Mouse (Mus musculus): ENCODE measurements around the gene Ccdc175.

The Ccdc175 gene

DNA sequence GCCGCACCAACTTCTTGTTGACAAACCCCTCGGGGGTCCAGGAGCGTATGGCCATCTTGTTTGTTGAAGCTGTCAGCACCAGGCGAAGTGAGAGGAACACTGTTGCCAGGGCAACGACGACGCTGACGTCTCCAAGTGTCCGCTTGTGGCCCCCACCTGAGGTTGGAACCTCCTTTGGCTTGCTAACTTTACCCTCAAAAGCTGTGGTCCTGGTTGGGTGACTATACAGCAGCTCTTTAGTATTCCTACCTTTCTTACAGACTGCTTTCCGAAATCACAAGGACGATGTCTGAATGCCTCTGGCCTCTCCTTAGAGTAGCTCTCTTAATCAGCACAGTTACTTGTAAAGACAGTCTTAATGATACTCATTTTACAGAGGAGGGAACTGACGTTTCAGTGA is at the start of gene Ccdc175:
Gene Ccdc175 (minus strand): TSS at position 101 of the 400 bp plus-strand sequence.
- DNase-seq: no peak

DNA sequence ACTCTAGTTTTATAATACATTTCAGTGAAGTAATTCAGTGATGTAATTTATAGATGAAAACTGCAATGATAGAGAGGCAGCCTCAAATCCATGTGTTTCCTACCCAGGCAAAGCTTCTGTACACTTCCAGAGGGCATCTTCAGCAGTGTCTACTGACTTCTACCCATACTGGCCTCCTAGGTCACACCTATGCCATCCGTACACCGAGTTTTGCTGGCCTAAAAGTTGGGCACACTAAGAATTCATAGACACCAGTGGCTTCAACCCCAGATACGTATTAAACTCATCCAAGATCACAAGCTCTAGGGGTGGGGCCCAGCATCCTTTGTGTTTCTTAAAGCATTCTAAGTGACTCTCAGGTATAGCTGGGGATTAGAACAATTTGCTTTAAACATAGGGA is 49.3 kb upstream of the Ccdc175 start:
- DNase-seq: no peak

DNA sequence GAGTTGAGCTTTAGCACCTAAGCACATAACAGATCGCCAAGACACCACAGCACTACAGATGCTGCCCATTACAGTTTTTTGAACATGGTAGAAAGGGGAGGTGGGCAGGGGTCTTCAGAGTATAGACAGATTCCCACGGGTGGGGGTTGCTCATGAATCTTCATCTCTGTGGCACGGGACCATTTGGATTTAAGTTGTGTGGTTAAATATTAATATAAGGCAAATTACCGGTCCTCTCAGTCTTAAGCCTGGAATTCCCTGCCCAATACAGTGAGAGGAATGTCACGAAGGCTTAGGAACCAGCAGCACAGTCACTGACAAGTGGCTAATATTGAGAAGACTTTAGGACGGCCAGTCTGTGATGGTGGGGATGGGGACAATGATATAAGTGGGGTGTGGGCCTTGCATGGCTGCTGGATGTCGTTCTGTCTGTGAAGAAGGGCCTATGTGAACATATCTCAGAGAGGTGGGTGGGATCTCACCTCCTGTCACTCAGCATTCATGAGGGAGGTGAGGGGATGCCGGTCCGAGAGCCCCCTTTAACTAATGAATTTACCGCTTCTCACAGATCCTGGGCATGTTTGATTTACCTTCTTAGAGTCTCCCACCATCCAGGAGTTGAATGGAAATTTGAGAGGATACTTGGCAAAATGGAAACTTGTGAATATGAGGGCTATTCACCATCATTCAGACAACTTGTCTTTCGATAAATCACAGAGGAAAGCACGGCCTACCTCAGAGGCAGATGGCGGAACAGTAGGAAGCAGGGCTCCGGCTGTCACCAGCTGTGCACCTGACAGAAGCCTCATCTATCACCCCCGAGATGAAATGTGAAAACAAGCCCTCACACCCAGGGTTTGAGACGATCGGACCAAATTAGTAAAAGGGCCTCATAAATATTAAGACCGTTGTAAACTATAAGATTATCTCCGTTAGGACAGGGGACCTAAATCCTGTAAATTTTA is 48.3 kb upstream of the Ccdc175 start:
- DNase-seq: no peak

DNA sequence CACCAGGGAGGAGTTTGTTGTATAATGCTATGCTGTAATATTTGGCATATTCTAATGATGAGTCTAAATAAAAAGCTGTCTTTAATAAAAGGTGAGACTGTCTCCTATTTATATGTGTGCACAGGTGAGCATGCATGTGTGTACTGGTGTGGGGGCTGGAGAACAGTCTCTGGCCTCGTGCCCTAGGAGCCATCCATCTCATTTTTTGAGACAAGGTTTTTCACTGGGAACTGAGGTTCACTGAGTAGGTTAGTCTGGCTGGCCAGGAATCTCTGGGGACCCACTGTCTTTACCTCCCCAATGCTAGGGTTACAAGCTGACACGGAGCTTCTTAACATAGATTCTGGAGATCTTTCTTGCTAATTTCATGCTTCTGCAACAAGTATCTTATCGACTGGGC is 47.3 kb upstream of the Ccdc175 start:
- DNase-seq: no peak

DNA sequence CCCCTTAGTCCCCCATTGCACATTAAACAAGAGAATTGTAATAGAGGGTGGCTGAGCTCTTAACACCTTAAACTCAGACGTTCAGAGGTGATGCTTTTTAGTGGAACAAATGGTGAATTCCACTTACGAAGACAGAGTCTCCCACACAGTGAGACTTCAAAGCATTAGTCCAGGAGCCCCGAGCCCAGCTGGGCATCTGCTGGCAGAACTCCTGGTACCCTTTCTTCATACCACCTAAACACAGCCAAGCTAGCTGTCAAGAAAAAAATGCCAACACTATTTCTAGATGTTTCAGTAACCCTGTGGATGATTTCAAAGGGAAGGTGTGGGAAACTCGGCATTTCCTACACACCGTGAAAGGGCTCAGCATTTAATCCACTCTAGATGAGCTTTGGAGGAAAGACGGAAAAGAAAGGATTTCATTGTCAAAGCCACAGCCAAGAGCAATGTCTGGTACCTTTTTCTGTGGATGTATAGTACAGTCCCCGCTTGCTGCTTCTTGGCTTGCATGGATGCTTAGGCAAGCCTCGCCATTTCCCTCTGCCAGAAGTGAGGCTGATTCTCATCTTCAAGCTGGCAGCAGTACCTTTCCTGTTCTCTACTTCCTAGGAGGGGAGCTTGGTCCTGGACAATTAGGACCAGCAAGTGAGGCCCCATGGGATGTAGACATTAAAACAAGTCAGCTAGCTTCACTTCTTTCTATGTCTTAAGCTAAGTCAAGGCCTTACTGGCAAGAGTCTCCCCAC is 44.8 kb upstream of the Ccdc175 start:
- DNase-seq: no peak

DNA sequence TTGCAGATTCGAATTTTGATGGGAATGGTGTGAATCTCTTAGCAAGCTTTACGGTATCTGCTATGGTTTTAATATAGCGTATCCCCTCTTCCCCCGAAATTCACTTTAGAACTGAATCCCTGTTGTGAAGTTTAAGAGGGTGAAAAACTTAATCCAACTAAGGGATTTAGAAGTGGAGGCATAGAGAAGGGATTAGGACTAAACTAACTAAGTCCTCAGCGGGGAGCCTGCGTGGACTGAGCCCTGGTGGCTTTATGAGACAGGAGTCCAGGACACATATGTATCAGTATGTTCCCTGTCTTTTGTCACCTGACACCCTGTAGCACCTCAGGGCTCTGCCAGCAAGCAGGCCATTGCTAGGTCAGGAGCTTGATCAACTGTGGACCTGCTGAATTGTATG is 42.9 kb upstream of the Ccdc175 start:
- no peak for DNase-seq

DNA sequence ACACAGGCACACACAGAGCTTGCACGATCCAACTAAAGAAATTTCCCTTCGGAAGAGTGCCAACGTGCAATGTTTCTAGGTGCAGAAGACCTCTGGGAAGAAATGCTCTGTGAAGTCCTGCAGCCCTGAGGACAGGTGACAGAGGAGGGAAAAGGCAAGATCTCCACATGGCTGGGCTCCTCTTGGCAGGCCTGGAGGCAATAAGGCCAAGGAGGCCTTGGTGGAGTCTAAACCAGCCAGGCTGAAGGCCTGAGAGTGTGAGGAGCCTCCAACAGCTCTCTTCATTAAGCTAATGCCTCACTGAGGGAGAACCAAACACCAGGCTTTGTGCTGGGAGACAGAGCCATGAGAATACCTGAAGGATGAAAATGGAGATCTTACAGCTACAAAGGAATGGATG is 40.5 kb upstream of the Ccdc175 start:
- DNase-seq: no peak

DNA sequence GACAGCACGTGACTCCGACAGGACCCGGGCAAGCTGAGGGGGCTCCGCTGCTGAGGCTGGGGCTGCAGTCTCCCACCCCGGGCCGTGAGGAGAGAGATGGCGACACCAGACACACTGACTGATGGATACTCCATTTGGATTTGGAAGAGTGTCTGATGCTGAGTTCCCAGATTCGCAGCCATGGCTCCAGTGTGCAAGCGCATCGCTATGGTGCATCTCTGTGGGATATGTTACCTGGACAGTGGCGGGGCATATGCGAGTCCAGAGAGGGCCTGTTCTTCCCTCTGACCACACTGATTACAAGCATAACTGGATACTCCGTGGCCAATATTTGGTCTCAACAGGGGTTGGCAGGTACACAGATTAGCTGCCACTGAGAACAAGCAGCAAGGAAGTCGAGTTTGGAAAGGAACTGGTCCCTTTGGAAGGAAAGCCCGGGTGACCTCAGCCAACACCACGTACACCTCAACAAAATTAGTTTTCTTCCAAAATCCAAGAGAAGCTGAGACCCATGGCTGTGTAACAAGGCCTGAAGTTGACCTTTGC is 38.8 kb upstream of the Ccdc175 start:
- DNase-seq: no peak

DNA sequence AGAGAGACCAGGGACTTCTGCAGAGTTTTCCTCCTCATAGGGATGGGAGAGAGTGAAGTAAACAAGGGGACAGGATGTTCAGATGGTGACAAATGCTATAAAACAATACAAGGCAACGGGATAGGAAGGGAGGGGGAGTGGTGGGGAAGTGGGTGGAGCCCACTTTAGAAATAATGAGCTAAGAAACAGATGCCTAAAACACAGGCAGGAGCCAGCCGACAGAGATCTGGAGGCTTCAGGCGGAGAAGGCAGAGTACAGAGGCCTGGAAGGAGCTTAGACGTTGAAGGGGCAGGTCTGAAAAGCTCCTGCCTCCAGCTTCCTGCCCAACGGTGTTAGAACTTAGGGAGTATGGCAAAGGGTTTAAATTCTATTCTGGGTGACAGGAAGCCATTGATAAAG is 28.7 kb upstream of the Ccdc175 start:
- DNase-seq: peak; percentile 31 to 44

DNA sequence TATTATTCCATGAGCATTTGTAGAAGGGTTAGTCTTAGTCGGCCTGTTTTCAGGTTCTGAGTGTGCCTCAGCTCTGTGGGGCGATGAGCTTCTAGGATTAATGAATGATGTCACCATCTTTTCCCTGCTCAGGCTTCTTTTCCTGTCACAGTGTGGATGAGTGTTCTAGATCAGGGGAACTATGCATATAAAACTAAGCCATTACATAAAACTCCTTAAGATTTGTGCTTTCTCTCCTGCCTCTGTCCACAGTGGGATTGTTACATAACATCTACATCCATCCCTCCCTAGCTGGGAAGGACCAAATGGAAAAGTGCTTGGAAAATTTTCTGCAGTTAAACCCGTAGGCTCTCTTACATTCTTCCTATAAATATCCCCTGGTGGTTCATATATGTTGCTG is 16.0 kb upstream of the Ccdc175 start:
- no peak for DNase-seq

DNA sequence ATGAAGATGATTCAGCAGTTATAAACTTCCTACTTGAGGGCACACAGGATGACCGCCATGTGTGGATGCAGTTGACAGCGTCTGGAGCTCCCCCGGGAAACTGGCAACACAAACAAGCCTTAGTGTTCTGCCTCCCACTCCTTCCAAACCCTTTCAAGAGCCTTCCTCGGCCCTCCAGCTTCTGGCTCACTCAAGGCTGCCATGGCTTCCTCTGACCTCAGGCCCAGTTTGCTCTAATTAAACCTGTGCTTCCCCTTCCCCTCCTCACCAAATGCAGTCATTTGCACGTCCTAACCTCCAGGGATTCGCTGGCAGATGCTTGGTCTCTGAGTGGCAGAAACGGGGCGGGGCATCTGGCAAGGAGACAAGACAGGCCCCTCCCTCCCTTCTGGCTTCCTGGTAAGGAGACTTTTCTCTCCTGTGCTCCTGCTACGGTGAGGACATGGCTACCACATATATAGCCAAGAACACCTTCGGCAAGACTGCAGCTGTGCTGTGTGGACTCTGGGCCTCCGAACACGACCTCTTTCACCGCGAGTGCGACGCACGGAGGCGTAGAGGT is 13.2 kb upstream of the Ccdc175 start:
- DNase-seq: peak; percentile 27 to 45

DNA sequence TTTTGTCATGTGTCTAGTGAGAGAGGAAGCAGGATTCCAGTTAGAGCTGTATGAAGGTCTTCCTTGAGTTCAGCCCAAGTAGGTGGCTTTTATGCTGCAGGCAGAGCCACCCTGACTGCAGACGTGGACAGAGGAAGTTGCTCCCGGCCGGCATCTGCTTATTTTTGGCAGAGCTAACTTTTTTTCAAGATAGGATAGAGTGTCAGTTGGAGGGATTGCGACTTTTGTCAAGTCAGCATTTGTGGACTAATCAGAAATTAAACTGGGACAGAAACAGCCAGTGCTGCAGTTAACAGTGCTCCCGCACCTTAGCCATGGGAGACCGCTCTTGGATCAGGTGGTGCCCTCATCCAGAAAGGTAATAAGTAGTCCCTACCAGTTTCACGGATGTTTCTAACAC is 12.6 kb upstream of the Ccdc175 start:
- peak in 1 of 2 experiments; percentile 20 for DNase-seq

DNA sequence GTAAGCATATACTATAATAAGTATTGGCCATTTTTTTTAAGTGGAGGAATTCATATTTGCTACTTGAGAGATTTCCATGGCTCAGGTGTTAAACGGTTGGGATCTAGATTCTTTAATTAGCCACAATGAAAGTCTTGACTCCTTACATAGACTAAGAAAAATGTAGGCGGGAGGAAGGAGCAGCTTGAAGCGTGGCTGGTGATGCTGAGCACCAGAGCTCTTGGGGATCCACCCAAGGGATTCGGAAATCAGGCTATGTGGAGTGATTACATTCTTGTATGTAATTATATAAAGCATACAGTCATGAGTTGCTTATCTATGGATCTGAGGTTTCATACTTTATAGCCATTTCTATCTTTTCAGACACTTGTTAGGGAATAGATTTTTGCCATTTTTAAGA is 5.3 kb downstream of the Ccdc175 start:
- DNase-seq: no peak

DNA sequence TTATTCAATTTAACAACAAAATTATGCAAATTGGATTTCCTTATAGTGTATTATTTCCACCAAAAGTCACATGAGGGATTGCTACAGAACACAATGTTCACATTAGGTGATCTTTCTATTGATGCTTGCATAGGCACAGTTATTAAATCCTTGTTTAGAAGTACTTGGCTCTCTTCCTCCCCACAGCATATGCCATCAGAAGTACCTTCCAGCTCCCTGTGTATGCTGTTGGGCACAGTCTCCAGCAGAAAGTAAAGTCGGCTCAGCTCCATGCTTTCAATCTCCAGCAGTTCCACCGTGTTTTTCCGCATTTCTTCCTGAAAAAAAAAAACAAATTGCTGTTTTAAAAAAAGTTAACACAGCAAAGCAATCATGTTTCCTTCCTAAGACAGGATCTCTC is 6.5 kb downstream of the Ccdc175 start:
- DNase-seq: no peak

DNA sequence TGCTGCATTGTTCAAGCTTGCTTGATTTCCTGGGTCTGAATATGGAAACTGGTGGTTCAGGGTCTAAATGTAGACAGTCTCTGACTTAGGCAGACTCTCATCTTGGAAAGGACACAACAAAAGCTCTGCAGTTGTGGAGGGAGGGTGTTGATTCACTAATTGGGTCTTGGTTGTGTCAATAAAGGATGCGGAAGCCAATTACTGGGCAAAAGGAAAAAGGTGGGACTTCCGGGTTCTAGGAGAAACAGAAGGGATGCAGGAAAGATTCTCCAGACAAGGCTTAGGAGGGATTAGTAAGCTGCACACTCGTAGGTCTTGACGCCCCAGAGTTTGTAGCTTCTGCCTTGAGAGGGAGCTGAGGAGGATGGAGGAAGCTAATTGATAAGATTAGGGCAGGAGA is 26.4 kb downstream of the Ccdc175 start:
- DNase-seq: no peak

DNA sequence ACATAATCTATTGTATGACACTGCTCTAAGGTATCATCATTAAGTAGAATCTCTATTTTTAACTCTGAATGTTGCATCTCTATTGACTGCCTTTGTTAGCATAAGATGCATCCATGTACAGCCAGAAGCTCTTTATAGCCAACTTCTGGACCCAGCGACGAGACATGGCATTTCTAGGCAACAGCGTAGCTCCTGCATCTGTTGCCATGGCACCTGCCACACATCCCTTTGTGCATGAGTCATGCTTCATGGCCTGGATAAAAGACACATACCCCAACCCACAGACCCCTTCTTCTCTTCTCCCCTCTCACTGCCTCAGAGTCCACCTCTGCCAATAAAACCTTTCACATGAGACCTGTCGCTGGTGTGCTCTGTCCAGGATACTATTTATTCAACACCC is 34.0 kb downstream of the Ccdc175 start:
- no peak for DNase-seq

DNA sequence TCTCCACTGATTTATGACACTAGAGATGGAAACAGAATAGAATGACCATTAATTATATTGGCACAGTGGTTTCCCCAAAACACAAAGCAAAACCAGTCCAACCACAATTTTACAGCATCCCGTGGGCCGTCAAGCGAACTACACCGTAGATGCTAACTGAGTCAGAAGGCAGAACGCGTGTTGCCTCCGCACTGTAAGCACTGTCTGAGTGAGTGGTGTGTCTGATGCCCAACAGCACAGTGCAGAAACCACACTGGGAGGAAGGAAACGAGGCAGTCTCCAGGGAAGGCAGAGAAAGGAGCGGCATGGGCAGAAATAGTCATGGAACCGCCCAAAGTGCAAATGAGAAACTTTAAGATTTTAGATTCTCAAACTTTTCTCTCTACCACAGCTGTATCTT is 55.6 kb downstream of the Ccdc175 start:
- DNase-seq: no peak

DNA sequence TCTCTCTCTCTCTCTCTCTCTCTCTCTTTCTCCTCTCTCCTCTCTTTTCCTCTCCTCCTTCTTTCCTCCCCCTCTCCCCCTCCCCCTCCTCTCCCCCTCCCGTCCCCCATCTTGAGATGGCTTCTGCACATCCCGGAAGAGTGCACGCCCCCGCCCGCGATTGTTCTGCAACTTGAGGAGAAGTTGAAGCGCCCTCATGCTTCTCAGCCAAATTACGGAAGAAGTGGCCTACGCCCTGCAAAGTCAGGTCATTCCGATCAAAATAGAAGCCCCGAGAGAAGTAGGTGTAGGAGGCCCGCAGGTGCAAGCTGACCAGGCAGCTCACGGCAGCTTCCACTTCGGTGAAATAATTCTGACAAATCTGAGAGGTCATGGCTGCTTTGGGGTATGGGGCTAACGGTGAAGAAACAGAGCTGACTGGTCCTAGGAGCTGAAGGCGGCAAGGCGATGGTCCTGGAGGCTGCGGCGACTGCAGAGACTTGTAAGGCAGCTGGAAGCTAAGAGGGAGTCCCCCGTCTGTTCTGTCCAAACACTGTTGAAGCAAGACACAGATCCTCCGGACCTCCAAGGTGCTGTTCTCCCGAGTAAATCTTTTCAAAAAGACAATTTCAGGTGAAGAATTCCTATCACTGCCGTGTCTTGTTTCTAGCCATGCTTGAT is 69.0 kb downstream of the Ccdc175 start:
- DNase-seq: no peak

DNA sequence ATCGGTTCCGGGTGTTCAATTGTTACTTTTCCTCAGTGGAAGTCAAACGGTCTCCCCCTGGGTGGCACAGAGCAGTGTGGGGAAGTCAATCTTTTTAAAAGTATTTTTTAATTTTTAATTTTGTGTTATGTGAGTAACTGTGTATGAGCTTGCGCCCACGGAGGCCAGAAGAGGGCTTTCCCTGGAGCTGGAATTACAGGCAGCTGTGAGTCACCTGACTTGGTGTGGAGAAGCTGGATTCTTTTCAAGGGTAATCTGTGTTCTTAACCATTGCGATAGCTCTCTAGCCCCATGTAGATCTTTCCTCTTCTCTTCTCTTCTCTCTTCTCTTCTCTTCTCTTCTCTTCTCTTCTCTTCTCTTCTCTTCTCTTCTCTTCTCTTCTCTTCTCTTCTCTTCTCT is 69.7 kb downstream of the Ccdc175 start:
- no peak for DNase-seq

DNA sequence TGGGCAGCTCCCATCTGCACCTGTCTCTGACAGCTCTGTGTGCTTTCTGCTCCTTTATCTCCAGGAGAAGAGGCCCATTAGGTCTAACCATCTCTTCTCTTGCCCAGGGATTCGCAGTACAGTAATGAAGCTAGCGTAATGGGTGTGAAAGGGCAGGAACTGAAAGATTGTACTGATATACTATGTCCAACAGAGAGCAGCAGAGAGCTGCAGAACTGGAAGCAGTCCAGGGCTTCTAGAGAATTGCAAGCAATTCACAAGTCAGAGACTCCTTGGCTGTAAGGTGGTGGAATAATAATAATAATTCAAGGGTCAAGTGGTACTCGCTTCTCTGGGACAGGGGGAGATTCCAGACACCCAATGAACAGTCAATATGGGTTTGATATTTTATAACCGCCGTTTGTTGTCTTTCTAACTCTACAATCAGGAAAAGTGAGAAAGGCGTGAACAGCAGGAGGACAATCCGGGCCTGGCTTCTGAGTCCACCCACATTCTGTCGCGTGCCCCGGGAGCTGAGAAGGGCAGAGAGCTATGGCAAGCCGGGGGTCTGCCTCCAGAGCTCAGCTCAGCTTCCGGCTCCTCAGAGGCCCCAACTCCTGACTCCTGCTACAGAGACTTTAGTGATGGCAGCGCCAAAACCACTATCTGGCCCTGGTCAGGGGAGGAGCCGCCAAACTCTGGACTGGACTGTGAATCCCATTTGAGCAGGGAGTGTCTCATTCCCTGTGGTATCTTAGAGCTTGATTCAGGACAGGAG is 80.1 kb downstream of the Ccdc175 start:
- peak; percentile 31 to 75 for DNase-seq

DNA sequence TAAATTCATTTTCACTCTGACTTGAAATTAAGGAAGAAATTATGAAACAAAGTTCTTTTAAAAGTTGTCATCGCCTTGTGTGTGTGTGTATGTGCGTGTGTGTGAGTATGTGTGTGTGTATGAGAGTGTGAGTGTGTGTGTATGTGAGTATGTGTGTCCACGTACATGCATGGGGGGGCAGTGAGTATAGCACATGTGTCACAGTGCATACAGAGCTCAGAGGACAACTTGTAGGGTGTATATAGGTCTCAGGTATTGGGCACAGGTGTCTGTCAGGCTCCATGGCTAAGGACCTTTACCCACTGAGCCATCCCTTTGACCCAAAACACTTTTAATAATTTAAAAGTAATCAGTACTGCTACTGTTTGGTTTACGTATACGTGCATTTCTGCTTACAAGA is 80.8 kb downstream of the Ccdc175 start:
- no peak for DNase-seq

DNA sequence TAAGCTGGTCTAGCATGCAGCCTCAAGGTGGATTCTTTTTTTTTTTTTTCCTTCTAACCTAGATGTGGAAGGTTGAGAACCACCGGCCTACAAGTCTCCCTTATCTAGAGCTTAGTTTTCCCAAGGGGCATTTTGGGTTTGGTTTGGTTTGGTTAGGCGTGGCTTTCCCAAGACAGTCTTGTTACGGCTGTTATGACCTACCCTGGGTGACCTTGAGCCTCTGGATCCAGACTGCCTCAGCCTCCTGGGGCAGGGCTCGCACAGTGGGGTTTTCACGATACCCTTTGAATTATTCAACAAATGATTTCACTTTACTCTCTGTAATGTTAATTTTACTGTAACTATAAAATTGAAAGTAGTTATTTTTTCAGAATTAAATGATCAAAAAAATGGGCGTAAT is 82.1 kb downstream of the Ccdc175 start:
- DNase-seq: no peak
